Mouse (Mus musculus): ENCODE data around the gene Eva1a. TPM values are rescaled to one million over a fixed set of nuclear protein-coding genes. Genes with fewer than 3 reads are reported as not detected.

Gene Eva1a
- total RNA-seq, 2 experiments from 2014 or later = not detected

DNA sequence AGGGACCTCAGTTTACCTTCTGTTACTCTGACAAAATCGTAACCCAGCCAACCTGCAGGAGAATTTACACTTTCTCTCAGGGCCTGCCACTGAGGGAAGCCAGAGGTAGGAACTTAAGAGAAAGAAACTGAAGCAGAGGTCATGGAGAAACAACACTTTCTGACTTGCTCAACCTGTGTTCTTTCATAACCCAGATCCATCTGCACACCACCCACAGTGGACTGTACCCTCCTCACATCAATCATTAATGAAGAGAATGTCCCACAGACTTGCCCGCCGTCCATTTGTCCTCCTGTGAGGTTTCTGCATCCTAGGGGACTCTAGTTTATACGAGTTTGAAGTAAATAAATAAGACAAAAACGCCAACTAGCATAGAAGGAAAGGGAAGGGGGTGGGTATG lies 24.4 kb downstream of the Eva1a start:
- ATAC-seq (ENCODE audit: poor library complexity, severe bottlenecking) = no peak

DNA sequence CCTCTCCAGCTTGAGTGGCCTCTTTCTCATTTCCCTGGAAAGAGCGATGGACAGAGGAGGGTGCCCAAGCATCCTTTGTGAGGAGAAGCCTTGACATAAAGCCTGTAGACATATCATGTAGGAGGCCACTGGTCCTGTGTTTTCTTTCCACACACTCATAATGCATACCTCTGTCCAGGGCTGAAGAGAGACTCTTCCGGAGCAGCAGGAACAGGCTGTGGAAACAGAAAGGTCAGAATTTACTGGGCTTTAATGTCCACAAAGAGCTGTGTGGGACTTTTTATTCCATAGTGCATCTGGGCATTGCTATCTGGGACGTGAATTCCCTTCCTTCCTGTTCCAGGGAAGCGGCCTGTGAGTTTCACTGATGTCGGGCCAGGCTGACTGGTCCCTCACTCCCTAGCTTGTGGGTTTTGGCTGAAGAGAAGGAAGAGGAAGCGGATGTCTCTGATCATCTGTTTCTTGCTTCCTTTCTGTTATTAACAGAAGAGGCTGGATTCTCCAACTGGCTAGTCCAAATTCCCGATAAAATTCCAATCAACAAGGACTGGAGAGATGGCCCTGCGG lies 25.8 kb downstream of the Eva1a start:
- ATAC-seq (ENCODE audit: poor library complexity, severe bottlenecking) = no peak

DNA sequence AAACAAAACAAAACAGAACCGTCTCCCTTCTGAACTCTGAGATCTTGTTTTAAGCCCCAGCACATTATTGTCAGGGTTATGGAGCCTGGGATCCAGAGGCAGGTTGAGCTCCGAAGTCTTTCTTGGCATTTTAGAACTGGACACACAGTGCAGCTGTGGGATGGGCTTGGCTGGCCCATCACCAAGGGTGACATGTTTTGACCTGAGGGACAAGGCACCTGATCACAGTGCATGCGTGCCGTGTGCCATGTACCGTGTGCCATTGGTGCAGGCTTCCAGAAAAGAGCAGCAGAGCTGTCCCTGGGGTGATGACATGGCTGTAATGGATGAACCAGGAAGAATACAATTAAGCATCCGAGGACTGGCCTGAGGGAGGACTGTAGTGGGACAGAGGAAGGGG lies 29.6 kb downstream of the Eva1a start:
- no peak for ATAC-seq (ENCODE audit: poor library complexity, severe bottlenecking)

DNA sequence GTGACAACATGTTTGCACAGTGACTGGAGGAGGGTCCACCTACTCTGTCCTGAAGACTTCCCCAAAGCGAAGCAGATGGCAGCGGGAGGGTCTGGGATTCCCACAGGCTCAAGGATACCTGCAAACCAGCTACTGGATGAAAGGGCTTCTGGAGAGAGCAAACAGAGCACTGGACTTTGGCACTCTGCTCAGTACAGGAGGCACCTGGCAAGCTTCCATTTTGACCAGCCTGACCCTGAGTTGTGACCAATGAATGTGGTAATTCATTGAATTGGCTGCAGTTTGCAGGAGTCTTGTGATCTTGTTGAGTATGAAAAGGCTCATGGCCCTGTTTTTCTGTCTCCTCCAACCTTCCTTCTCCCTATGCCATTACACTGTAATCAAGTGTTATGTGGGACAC lies 32.2 kb downstream of the Eva1a start:
- no peak for ATAC-seq (ENCODE audit: poor library complexity, severe bottlenecking)

DNA sequence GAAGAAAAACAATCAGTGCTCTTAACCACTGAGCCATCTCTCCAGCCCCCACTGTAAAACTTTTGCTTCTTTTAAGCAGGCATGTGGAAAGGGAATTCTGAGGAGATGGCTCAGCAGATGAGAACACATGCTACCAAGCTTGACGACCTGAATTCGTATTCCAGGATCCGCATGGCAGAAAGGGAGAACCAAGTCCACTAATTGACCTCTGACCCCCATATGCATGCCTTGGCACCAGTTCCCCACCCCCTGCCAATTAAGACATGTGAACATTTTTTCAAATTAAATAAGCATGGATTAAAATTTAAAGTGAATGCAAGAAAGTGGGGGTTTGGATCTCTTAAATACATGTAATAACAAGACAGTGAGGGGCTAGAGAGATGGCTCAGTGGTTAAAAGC lies 32.7 kb downstream of the Eva1a start:
- no peak for ATAC-seq (ENCODE audit: poor library complexity, severe bottlenecking)

DNA sequence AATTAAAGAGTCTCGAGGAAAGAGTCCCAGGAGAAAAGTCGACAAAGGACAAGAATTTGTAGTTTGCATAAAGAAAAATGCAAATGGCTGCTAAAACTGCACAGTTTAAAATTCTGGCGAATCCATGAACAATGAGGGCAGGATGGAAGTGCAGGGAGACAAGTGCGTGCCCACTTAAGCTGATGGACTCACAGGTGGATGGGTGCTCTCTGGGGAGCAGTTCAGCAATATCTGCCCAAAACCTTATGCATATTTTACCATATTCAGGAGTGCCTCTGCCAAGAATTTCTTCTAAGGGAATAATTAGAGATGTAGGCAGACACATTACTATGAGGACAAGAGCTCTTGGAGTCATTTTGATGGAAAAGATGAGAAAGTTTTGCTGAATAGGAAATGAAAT lies 35.5 kb downstream of the Eva1a start:
- ATAC-seq (ENCODE audit: poor library complexity, severe bottlenecking) = no peak

DNA sequence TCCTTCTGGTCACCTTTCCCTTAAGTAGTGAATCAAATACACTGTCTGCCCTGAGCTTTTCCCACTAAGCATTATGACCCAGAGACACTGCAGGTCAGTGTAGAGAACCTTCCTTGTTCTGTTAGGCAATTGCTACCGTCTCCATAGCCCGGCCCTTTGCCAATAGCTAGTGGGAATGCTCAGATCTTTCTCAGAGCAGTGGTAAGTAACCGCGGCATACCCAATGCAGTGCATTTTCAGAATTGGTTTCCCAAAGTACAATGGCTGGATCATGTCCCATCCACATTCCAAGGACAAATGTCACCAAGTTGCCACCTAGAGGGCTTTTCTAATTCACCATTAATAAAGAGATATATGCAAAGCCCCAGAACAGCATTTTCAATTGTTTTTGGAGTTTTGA lies 38.0 kb downstream of the Eva1a start:
- ATAC-seq (ENCODE audit: poor library complexity, severe bottlenecking) = no peak

DNA sequence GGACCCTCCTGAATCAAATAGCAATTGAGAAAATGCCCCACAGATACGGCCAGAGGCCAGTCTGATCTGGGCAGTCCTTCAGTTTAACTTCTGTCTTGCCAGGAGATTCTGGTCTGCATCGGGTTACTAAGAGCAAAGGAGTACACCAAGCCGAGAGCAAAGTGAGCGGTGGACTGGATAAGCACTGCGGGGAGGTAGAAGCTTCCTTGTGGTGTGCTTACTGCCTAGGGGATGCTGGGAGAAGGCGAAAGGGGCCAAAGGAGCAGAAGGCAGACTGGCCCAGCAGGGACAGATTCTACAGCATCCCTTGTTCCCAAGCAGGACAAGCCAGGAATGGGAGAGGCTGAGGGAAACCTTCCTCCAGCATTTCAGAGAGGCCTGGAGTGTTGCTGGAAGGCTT lies 42.8 kb downstream of the Eva1a start:
- ATAC-seq (ENCODE audit: poor library complexity, severe bottlenecking) = no peak

DNA sequence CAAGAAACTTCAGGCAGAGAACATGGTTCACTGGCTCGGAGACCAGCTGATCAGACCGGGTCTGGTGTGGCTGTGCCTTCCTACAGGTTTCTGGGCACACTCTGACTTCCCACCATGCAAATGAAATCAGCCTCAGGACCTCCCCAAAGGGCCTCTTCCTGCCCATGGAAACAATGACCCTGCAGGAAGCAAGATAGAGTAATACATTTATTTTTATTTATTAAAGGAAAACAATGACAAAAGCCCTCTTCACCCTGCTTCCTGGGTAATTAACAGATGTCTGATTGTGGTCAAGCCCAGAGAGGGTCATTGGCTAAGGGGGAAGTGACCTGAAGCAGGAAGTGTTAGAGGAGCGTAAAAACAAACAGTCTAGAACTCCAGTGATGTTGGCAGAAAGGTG lies 43.4 kb downstream of the Eva1a start:
- ATAC-seq (ENCODE audit: poor library complexity, severe bottlenecking) = no peak; the same call in 1 of the 2 replicates

DNA sequence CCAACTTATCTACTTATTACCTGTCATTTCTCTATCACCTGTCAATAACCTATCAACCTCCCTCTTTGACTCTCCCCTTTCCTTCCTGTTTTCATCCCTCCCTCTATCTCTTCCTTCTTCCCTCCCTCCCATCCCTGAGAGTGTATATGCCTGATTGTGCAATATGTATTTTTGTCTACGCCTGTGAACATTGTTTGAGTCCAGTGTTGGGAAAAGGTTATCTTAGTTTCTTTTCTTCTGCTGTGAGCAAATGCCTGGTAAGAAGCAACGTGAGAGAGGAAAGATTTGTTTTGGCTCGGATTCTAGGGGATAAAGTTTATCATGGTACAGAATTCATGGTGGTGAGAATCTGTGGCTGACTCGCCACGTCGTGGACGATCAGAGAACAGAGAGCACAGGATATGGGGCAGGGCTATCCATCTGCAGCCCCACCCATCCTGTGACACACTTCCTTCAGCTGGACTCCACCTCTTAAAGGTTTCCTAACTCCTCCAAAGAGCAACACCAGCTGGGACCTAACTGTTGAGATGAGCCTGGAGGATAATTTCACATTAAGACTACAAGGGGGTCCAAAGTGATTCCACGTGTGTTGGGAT lies 44.6 kb downstream of the Eva1a start:
- ATAC-seq (ENCODE audit: poor library complexity, severe bottlenecking) = no peak

DNA sequence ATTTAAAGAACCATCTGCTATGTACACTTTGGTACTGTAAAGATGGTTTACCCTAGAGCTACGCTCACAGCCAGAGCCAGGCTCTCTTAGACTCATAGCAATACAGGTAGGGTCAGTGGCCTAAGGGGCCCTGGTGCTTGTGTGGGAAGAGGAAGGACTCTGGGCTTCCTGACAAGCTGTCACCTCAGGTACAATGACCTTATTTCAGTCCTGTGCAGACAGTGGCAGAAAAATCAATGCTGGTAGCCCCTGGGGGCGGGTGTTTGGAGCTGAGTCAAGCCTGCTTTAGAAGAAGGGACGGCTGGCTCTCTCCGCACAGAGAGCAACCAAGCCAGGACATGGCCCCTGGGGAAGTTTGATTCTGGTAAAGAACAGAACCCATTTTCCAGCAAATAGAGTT lies 47.3 kb downstream of the Eva1a start:
- ATAC-seq (ENCODE audit: poor library complexity, severe bottlenecking) = no peak

DNA sequence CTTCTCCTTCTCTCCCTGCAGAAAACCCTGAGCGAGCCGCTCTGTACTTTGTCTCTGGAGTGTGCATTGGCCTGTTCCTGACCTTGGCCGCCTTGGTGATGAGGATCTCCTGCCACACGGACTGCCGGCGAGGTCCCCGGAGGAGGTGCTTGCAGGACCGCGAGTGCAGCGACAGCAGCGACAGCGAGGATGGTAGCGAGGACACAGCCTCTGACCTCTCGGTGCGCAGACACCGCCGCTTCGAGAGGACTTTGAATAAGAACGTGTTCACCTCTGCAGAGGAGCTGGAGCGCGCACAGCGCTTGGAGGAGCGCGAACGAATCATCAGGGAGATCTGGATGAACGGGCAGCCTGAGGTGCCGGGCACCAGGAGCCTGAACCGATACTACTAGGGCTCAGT lies 50.9 kb downstream of the Eva1a start:
- no peak for ATAC-seq (ENCODE audit: poor library complexity, severe bottlenecking)

DNA sequence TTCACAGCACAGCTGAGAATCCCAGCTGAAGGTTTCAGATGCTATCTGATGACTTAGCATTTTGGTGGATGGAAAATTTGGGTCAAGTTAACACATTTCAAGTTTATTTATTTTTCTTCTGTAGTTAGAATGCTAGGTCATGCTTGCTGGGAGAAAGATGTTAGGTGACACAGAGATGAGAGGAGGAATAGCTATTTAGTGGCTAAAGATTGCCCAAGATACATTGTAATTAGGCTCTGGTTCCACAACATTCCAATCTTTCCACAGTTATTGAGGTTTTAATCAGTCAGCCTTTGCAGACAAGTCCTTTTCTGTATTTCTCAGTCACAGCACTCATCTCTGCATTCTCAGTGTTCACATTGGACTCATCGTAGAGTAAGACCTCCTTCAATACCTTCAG lies 56.9 kb downstream of the Eva1a start:
- no peak for ATAC-seq (ENCODE audit: poor library complexity, severe bottlenecking)

DNA sequence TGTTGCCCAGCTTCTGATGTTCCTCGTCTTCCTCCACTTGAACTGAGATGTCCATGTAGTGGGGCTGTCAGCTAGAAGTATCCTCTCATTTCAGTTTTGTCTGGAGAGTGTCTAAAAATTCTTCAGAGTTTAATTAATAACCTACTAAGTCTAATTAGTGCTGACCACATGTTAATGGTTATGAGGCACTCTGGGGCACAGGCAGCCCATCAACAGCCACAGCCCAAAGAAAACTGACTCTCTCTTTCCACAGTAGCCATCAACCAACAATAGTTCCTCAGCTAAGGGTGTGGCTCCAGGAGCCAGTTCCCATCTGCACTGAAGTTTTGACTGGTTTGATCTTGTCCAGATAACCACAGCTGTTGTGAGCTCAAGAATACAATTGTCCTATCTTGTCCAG lies 57.6 kb downstream of the Eva1a start:
- ATAC-seq (ENCODE audit: poor library complexity, severe bottlenecking) = no peak

DNA sequence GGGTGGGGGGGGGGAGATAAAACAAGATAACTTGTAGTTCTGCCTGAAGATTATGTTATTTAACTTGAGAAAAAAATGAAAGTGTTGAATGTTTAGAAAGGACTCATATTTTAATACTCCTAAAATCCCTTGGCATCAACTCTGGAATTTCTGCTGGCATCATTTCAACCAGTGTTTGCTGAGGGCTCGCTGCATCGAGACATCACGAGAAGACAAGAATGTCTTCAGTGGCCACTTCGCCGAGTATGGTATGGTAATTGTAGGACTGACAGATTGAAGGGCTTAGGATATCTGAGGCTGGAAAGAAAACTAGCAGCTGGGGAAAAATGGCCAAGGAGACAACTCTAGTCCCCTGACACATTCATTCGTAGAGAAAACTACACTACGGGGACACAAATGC lies 69.6 kb downstream of the Eva1a start:
- ATAC-seq (ENCODE audit: poor library complexity, severe bottlenecking) = no peak

DNA sequence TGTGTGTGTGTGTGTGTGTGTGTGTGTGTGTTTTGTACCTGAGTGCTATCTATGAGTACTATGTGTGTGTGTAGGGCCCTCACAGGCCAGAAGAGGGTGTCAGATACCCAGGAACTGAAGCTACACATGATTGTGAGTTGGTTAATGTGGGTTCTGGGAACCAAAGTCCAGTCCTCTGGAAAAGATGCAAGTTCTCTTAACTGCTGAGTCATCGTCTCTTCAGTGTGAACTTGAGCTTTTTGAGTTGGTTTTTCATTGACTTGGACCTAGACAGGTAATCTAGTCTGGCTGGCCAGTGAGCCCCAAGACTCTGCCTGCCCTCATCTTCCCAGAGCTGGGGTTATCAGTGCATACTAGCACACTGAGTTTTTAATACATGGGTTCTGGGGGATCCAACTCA lies 70.3 kb downstream of the Eva1a start:
- ATAC-seq (ENCODE audit: poor library complexity, severe bottlenecking) = no peak

DNA sequence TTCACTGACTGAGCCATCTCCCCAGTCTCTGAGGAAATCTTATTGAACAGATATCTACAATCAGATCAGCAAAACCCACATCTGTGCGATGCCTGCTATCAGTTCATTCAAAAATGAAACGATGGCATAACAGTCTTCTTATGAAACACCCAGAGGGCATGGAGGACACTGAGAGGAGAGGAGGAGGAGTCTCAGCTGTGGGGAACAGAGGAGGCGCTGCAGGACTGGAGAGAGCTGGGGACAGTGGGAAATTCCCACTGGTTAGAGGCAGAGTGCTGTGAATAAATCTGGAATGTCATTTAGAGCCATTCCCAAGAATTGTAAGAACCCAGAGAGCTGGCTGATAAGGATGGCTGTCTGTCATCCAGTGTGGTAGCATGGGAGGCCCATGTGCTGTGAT lies 70.7 kb downstream of the Eva1a start:
- ATAC-seq (ENCODE audit: poor library complexity, severe bottlenecking) = no peak

DNA sequence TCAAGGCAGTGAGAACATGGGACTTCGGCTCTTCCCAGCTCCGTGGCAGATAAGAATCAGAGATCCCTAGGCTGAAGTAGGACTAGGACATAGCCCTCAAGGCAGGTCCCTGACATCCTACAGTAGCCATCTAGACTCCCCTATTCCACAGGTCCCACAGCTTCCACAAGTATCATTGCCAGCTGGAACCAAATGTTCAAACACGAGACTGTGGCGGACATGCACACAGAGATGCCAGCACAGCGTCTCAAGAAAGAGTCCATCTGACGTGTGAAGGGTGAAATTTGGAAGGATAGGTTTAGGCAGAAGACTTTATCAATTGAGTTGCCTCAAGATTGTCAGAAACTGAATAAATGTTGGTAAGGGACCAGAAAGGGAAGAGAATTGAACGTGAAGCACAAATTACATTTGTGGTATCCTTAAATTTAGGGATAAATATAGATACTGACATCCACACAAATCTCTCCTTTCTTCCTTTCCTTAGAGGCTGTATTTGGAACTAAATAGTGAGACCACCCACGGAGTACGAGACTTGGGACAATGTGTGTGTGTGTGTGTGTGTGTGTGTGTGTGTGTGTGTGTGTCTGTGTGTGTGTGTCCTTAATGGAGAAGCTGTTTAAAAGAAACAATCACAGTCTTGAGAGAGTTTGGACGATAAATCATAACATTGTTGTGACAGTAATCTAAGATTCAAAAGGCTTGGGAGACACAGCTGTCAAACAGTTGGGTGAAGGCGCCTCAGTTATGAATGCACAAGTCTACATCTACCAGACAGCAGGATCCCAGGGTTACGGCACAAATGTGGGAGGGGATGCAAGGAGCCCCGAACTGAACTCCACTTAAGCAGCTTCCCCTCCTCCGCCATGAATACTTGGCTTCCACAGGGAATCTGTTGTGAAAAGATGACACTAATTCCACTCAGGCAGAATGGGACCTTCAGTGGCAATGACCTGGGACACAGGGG lies 71.6 kb downstream of the Eva1a start:
- ATAC-seq (ENCODE audit: poor library complexity, severe bottlenecking) = no peak

DNA sequence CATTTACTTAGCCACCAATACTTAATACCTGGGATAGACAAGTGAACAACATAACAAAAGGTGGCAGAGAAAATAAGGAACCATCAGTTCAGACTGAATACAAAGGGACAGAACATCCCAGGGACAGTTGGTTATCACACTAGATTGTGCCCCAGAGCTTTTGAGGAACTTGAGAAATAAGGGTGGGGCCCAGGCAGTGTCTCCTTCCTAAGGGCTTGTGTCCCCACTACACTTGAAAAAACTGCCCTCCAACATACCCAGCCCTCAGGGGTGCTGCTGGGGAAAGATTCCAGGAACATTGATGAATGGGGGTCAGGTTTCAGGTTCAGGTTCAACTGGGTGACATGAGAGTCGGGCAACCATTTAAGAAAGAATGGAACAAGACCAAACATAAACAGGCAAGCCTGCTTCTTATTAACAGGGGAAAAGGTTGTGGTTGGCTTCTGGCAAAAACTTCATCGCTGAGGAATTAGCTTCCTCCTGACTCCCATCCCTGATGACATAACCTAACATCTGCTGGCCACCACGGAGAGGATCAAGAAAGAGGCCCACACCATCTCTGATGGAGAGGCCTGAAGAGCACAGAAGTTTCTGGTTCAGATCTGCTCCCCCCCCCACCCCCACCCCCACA lies 74.6 kb downstream of the Eva1a start:
- peak; percentile 89 for ATAC-seq (ENCODE audit: poor library complexity, severe bottlenecking)

DNA sequence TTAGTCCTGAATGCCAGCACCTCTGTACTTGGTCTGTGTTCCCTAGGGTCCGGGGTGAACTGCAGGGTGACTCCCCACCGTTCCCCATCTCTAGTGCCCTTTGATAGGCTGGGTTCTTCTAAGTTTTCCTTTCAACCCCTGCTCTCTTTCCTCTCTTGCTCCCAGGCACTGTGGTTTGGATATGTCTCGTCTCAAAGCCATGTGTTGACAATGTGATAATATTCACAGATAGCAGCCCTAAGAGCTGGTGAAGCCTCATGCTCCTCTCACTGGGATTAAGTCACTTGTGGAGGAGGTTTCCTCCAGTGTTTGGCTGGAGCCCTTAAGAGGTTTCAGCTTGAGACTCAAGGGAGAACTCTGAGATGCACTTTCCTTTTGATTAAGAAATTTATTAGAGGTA lies 75.3 kb downstream of the Eva1a start:
- no peak for ATAC-seq (ENCODE audit: poor library complexity, severe bottlenecking)

DNA sequence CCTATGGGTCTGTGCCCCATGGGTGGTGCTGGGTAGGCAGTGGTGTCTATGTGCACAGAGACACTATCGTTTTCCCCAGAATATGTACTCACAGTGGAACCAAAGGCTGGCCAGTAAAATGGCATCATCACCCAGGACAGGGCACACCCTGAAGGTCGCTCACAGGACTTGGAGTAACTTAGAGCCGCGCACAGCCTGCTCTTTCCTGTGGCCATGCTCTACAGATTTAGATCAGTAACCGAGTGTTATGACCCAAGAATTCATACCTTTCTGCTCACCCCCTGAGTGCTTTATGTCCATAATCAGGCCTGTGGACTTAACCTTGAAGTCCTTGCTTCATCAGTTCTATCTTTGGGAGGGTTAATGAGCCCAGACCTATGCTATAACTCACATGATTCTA lies 77.0 kb downstream of the Eva1a start:
- ATAC-seq (ENCODE audit: poor library complexity, severe bottlenecking) = no peak

All from megakaryocyte, adult 5-6 weeks (primary cell).